Mouse (Mus musculus) CH12.LX (cell line): ENCODE data around the gene Sbf2. TPM values are rescaled to one million over a fixed set of nuclear protein-coding genes. Genes with fewer than 3 reads are reported as not detected.
"Not testable (repeated sequence)": the region's sequence is repeated elsewhere in the genome, so short reads cannot be mapped to it uniquely, and the experiment has no call there.

ENCODE experiments used
- DNase-seq: peaks from one replicate; pipeline ENCODE4 v3.0.0-alpha.2; 2013; ENCODE audit errors: extremely low read depth
- H3K27ac ChIP-seq: 2 replicates; pipeline ENCODE4 v1.5.1; 2012; ENCODE audit warnings: low read depth, mild to moderate bottlenecking, control low read depth, moderate library complexity; ENCODE audit not compliant: insufficient read depth
- H3K27me3 ChIP-seq: replicated peaks from 2 replicates; pipeline ENCODE3; 2012; ENCODE audit warnings: inconsistent platforms
- H3K36me3 ChIP-seq, 2 experiments: replicated peaks in 1 of 2; 2 replicates each; pipeline versions ENCODE3 to v1.6.1; 2012; ENCODE audit warnings: inconsistent platforms in 1 of 2, low read length in 1 of 2, mild to moderate bottlenecking in 1 of 2, mixed read lengths in 1 of 2, moderate library complexity in 1 of 2; ENCODE audit not compliant: control insufficient read depth in 1 of 2, insufficient read depth in 1 of 2
- H3K4me1 ChIP-seq, 2 experiments: 2 replicates each; pipeline ENCODE4 v1.6.1; 2012; ENCODE audit warnings: inconsistent platforms in 1 of 2, moderate library complexity in 1 of 2; ENCODE audit not compliant: insufficient read depth in 2 of 2, control insufficient read depth in 1 of 2
- H3K4me2 ChIP-seq: 2 replicates; pipeline ENCODE4 v1.6.1; 2012; ENCODE audit warnings: low read depth, mild to moderate bottlenecking, control low read depth; ENCODE audit not compliant: poor library complexity, insufficient read depth, severe bottlenecking
- H3K4me3 ChIP-seq, 3 experiments: fragments of 150-350 bp in 1 of 3; sonication (generic) in 1 of 3; replicated peaks in 1 of 3; 2 replicates each; pipeline versions ENCODE3 to v1.5.1; 2011 to 2012; ENCODE audit warnings: low read depth in 2 of 3, low read length in 2 of 3, mild to moderate bottlenecking in 2 of 3, moderate library complexity in 2 of 3, control low read depth in 1 of 3, improper control_type of control experiment in 1 of 3, inconsistent platforms in 1 of 3, mixed read lengths in 1 of 3; ENCODE audit not compliant: poor library complexity in 1 of 3
- H3K79me2 ChIP-seq: replicated peaks from 2 replicates; pipeline ENCODE4 v1.6.1; 2012; ENCODE audit warnings: mild to moderate bottlenecking, moderate library complexity; ENCODE audit not compliant: control insufficient read depth, poor library complexity, insufficient read depth, severe bottlenecking; ENCODE audit errors: extremely low read depth
- H3K9ac ChIP-seq: 2 replicates; pipeline ENCODE4 v1.6.1; 2012; ENCODE audit warnings: low read depth, mild to moderate bottlenecking, control low read depth, moderate library complexity; ENCODE audit not compliant: insufficient read depth
- H3K9me3 ChIP-seq: replicated peaks from 2 replicates; pipeline ENCODE3; 2012; ENCODE audit warnings: low read length, inconsistent platforms, mixed read lengths
- BHLHE40 ChIP-seq: IDR thresholded peaks from 2 replicates; pipeline ENCODE4 v1.6.1; 2011; ENCODE audit warnings: mild to moderate bottlenecking, low read depth, low read length, improper control_type of control experiment
- CHD2 ChIP-seq: IDR thresholded peaks from 2 replicates; pipeline ENCODE4 v1.6.1; 2011; ENCODE audit warnings: low read length, improper control_type of control experiment
- CTCF ChIP-seq, 2 experiments: IDR thresholded peaks in 1 of 2; conservative IDR thresholded peaks in 1 of 2; 2 replicates each; pipeline ENCODE4 v1.5.1; 2011 to 2012; ENCODE audit warnings: low read depth in 2 of 2, low read length in 2 of 2, improper control_type of control experiment in 1 of 2, inconsistent platforms in 1 of 2, mild to moderate bottlenecking in 1 of 2, moderate library complexity in 1 of 2
- E2F4 ChIP-seq: IDR thresholded peaks from 2 replicates; pipeline ENCODE4 v1.6.1; 2011; ENCODE audit warnings: low read depth, low read length, improper control_type of control experiment; ENCODE audit not compliant: insufficient replicate concordance
- ELF1 ChIP-seq: IDR thresholded peaks from 2 replicates; pipeline ENCODE4 v1.6.1; 2014; ENCODE audit warnings: low read depth, mild to moderate bottlenecking, inconsistent platforms, low read length, improper control_type of control experiment
- EP300 ChIP-seq: IDR thresholded peaks from 2 replicates; pipeline ENCODE4 v1.6.1; 2011; ENCODE audit warnings: low read length, improper control_type of control experiment
- ETS1 ChIP-seq: conservative IDR thresholded peaks from 2 replicates; pipeline ENCODE4 v1.6.1; 2012; ENCODE audit warnings: low read depth, mild to moderate bottlenecking, inconsistent platforms, low read length, improper control_type of control experiment, moderate library complexity
- HCFC1 ChIP-seq: IDR thresholded peaks from 2 replicates; pipeline ENCODE4 v1.6.1; 2012; ENCODE audit warnings: low read depth, mild to moderate bottlenecking, inconsistent platforms, low read length, improper control_type of control experiment
- IRF4 ChIP-seq: IDR thresholded peaks from 2 replicates; pipeline ENCODE4 v1.6.1; 2014; ENCODE audit warnings: low read depth, mild to moderate bottlenecking, inconsistent platforms, low read length, improper control_type of control experiment
- JUND ChIP-seq: conservative IDR thresholded peaks from 2 replicates; pipeline ENCODE4 v1.6.1; 2011; ENCODE audit warnings: low read depth, low read length, improper control_type of control experiment
- KAT2A ChIP-seq: IDR thresholded peaks from 2 replicates; pipeline ENCODE4 v1.6.1; 2012; ENCODE audit warnings: low read length, improper control_type of control experiment, inconsistent platforms; ENCODE audit not compliant: insufficient replicate concordance
- MAFK ChIP-seq: IDR thresholded peaks from 2 replicates; pipeline ENCODE4 v1.6.1; 2011; ENCODE audit warnings: low read length, improper control_type of control experiment; ENCODE audit not compliant: insufficient replicate concordance
- MEF2A ChIP-seq: IDR thresholded peaks from 2 replicates; pipeline ENCODE4 v1.6.1; 2014; ENCODE audit warnings: low read depth, mild to moderate bottlenecking, inconsistent platforms, low read length, improper control_type of control experiment, borderline replicate concordance
- MYC ChIP-seq: IDR thresholded peaks from 2 replicates; pipeline ENCODE4 v1.6.1; 2011; ENCODE audit warnings: low read depth, mild to moderate bottlenecking, improper control_type of control experiment, low read length
- NELFE ChIP-seq: IDR thresholded peaks from 2 replicates; pipeline ENCODE4 v1.6.1; 2011; ENCODE audit warnings: low read depth, low read length, improper control_type of control experiment
- POLR2A ChIP-seq: IDR thresholded peaks from 2 replicates; pipeline ENCODE4 v1.6.1; 2011; ENCODE audit warnings: low read depth, mild to moderate bottlenecking, improper control_type of control experiment, low read length
- RAD21 ChIP-seq: IDR thresholded peaks from 2 replicates; pipeline ENCODE4 v1.6.1; 2011; ENCODE audit warnings: low read depth, mild to moderate bottlenecking, low read length, improper control_type of control experiment, moderate library complexity
- RCOR1 ChIP-seq: conservative IDR thresholded peaks from 2 replicates; pipeline ENCODE4 v1.6.1; 2012; ENCODE audit warnings: low read depth, mild to moderate bottlenecking, inconsistent platforms, low read length, improper control_type of control experiment
- TBP ChIP-seq: conservative IDR thresholded peaks from 2 replicates; pipeline ENCODE4 v1.6.1; 2011; ENCODE audit warnings: low read depth, low read length, improper control_type of control experiment
- TCF12 ChIP-seq: IDR thresholded peaks from 2 replicates; pipeline ENCODE4 v1.6.1; 2014; ENCODE audit warnings: low read depth, mild to moderate bottlenecking, inconsistent platforms, low read length, improper control_type of control experiment
- USF1 ChIP-seq: IDR thresholded peaks from 2 replicates; pipeline ENCODE4 v1.6.1; 2014; ENCODE audit warnings: low read depth, mild to moderate bottlenecking, inconsistent platforms, low read length, improper control_type of control experiment
- USF2 ChIP-seq: conservative IDR thresholded peaks from 2 replicates; pipeline ENCODE4 v1.6.1; 2011; ENCODE audit warnings: low read depth, low read length, improper control_type of control experiment
- ZC3H11A ChIP-seq: IDR thresholded peaks from 2 replicates; pipeline ENCODE4 v1.6.1; 2012; ENCODE audit warnings: low read depth, mild to moderate bottlenecking, inconsistent platforms, low read length, improper control_type of control experiment
- ZKSCAN1 ChIP-seq: IDR thresholded peaks from 2 replicates; pipeline ENCODE4 v1.6.1; 2012; ENCODE audit warnings: low read depth, inconsistent platforms, low read length, improper control_type of control experiment, borderline replicate concordance
- ZNF384 ChIP-seq: IDR thresholded peaks from 2 replicates; pipeline ENCODE4 v1.6.1; 2012; ENCODE audit warnings: low read depth, low read length, improper control_type of control experiment, inconsistent platforms
- dilution Hi-C: fragments of 300-500 bp; cut with MboI; formaldehyde crosslinking; loops from 2 replicates; pipeline ENCODE4 v1.14.3; 2020; ENCODE audit warnings: low sequenced_read_pairs; ENCODE audit not compliant: extremely low pct_unique_long_range_greater_than_20kb, extremely low pct_ligation_motif_present
- in situ Hi-C: fragments of 300-500 bp; cut with MboI; formaldehyde crosslinking; loops from 3 replicates; pipeline ENCODE4 v1.14.3; 2019; ENCODE audit warnings: low sequenced_read_pairs, low pct_ligation_motif_present, low pct_unique_long_range_greater_than_20kb, mixed read lengths
- polyA plus RNA-seq: library from polyadenylated mRNA; unstranded; fragments of >175 nt; gene quantifications from 2 replicates; pipeline ENCODE4 v1.2.1, GENCODE M21; 2012; ENCODE audit warnings: low read depth; ENCODE audit not compliant: insufficient read length
- total RNA-seq, 2 experiments: library from RNA; depleted of rRNA; stranded (reverse); fragments of 300-350 nt in 1 of 2; fragments of >200 nt in 1 of 2; gene quantifications; 2 replicates each; pipeline ENCODE4 v1.2.3; 2012 to 2014

The Sbf2 gene
- total and polyA plus RNA-seq, 3 experiments: 9.5 to 21.5 (median 11.4) TPM

- TF ChIP-seq USF1 (no peak), NELFE (no peak)
These were observed 223.1 kb downstream of the Sbf2 start (continued) for GRCm38 (mm10) chr7:110391632-110392031.

- TF ChIP-seq IRF4 (peak; percentile 24; the same call in 1 of the 2 replicates), MYC (peak; percentile 62), CHD2 (peak; percentile 94), ETS1 (peak; percentile 30; the same call in 1 of the 2 replicates), ELF1 (peak; percentile 73), CTCF (conservative IDR thresholded peaks at IDR 0.05 in 1 of 2, IDR thresholded peaks at IDR 0.05 in 1 of 2; ENCODE audit: low read depth in 2 of 2, low read length in 2 of 2) (peak in 1 of 2 experiments; percentile 53; a peak in 2 of 4 replicates), HCFC1 (0 out of 2 replicates have a peak, but pooled peaks have one; percentile 22)
- TF ChIP-seq, all 38 proteins: peak for 7; not testable (repeated sequence) for 31
- in situ Hi-C loops, DNase-seq, H3K4me3 ChIP-seq, H3K9ac ChIP-seq, H3K36me3 ChIP-seq, H3K9me3 ChIP-seq, dilution Hi-C loops, H3K79me2 ChIP-seq, H3K27ac ChIP-seq, H3K27me3 ChIP-seq: not testable (repeated sequence)
- Histone ChIP-seq H3K4me2 (peak overlapping the region; percentile 38), H3K4me1 (peaks cover 7 to 40% of the 10 kb centered on the region in 2 experiments)
These were observed 225.8 kb downstream of the Sbf2 start for GRCm38 (mm10) chr7:110388889-110389288.

- H3K79me2 ChIP-seq: no peaks in the 10 kb centered on the region
- peak overlapping the region; percentile 61; the same call in 1 of the 2 replicates for H3K27ac ChIP-seq
- in situ Hi-C loops: no loop called here
- dilution Hi-C loops: no loop called here
- H3K27me3 ChIP-seq: no peaks in the 10 kb centered on the region
- H3K4me2 ChIP-seq: peak overlapping the region; percentile 87
- peak; percentile 31 for DNase-seq
- 0 out of 2 replicates have a peak overlapping the region, but pooled peaks have one; percentile 50 for H3K9ac ChIP-seq
- no peaks in the 10 kb centered on the region for H3K9me3 ChIP-seq
- no peaks in the 10 kb centered on the region for H3K36me3 ChIP-seq
- TF ChIP-seq MAFK: no peak
- TF ChIP-seq ZNF384: no peak
- no peak for TF ChIP-seq JUND
- TF ChIP-seq POLR2A: peak; percentile 53
- TF ChIP-seq RAD21: no peak
- peak; percentile 64; the same call in 1 of the 2 replicates for TF ChIP-seq TCF12
- no peak for TF ChIP-seq ZKSCAN1
- 0 out of 2 replicates have a peak, but pooled peaks have one; percentile 24 for TF ChIP-seq MEF2A
- peak; percentile 49; the same call in 1 of the 2 replicates for TF ChIP-seq EP300
- peak; percentile 55; the same call in 1 of the 2 replicates for TF ChIP-seq TBP
- 0 out of 2 replicates have a peak, but pooled peaks have one; percentile 8 for TF ChIP-seq BHLHE40
- no peak for TF ChIP-seq MYC
- TF ChIP-seq RCOR1: no peak
- TF ChIP-seq E2F4: no peak
- no peak for TF ChIP-seq USF2
- TF ChIP-seq ZC3H11A: no peak
- TF ChIP-seq KAT2A: no peak
- TF ChIP-seq ELF1: 0 out of 2 replicates have a peak, but pooled peaks have one; percentile 26
- TF ChIP-seq NELFE: 0 out of 2 replicates have a peak, but pooled peaks have one; percentile 39
- TF ChIP-seq IRF4: 0 out of 2 replicates have a peak, but pooled peaks have one; percentile 11
- TF ChIP-seq CHD2: no peak
- peaks cover 7 to 40% of the 10 kb centered on the region in 2 experiments for H3K4me1 ChIP-seq
- no peak overlapping the region for H3K4me3 ChIP-seq
These were observed 227.2 kb downstream of the Sbf2 start for GRCm38 (mm10) chr7:110387565-110387964.
